Mouse (Mus musculus): ENCODE data around the gene H1f0. TPM values are rescaled to one million over a fixed set of nuclear protein-coding genes. Genes with fewer than 3 reads are reported as not detected.
A peak's percentile ranks its signal among the peaks of the same experiment; 100 is the strongest.
"Not testable (repeated sequence)": the region's sequence is repeated elsewhere in the genome, so short reads cannot be mapped to it uniquely, and the experiment has no call there.

H1f0 gene
- polyA plus RNA-seq, 1 experiment from 2014 or later = 95.5 TPM

DNA sequence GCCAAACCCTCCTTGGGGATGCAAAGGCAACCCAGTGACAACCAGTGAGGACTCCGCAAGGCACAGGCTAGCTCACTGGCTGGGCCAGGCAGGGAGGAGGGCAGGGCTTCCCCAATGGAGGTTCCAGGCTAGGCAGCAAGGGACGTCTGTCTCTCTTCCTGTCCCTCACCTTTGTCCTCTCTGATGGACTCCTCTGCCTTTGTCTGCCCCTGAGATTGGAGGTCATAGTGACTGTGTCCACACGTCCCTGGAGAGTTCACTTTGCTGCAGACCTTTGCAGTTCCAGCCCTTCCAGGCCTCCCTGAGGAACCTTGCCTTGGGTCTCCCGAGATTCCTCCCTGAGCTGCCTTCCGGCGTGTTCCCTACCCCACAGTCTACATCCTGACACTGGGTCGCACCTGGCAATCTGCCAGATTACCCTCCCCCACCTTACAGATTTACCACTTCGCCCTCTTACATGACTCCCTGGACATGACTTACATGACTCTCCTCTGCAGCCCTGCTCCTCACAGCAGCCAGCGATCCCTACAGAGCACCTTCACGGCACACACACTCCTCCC lies 5.5 kb upstream of the H1f0 start:
- CTCF ChIA-PET = interaction anchor here (1.1 kb wide), 1 partner anchor 15 kb away, joined by 5 read pairs; no protein-coding TSS in a partner anchor
- POLR2A ChIA-PET = no interaction called here
- no peak for ATAC-seq
- no peak for TF ChIP-seq CTCF (IDR thresholded peaks at IDR 0.05)
- in situ Hi-C loops (cut with MboI; ENCODE audit: low pct_unique_long_range_greater_than_20kb) = no loop called here
- DNase-seq (ENCODE audit: low read depth, low spot score) = no peak
- H3K27me3 ChIP-seq = no peaks in the 10 kb centered on the region

DNA sequence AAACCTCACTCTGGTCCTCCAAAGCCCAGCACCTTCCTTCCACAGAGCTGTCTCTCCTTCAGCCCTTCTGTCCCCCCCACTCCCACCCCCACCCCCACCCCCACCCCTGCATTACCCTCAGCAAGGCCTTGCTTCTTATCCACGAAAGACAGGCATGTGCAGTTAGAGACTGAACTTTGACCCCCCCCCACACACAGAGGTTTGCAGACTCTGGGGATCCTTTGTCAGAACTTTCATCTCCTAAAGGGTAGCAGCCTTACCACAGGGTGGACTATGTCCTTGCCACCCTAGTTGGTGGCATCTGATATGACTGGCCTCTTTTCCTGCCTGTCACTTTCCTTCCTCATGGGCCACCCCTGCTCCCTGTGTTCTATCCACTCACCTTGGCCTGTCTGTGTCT lies 4.9 kb upstream of the H1f0 start:
- POLR2A ChIA-PET = no interaction called here
- H3K27me3 ChIP-seq = no peaks in the 10 kb centered on the region
- CTCF ChIA-PET = interaction anchor here (1.1 kb wide), 1 partner anchor 14 kb away, joined by 5 read pairs; no protein-coding TSS in a partner anchor
- DNase-seq (ENCODE audit: low read depth, low spot score) (no peak), ATAC-seq (no peak)
- in situ Hi-C loops (cut with MboI; ENCODE audit: low pct_unique_long_range_greater_than_20kb) = no loop called here
- no peak for TF ChIP-seq CTCF (IDR thresholded peaks at IDR 0.05)

- no peak for DNase-seq (ENCODE audit: low read depth, low spot score)
- no peak for TF ChIP-seq CTCF (IDR thresholded peaks at IDR 0.05)
- POLR2A ChIA-PET = interaction anchor here (1.0 to 1.2 kb wide), 2 partner anchors 29 to 35 kb away, joined by 3 read pairs; no protein-coding TSS in a partner anchor
- no peak for ATAC-seq
- H3K27me3 ChIP-seq = no peaks in the 10 kb centered on the region
- CTCF ChIA-PET = no interaction called here
- in situ Hi-C loops (cut with MboI; ENCODE audit: low pct_unique_long_range_greater_than_20kb) = no loop called here
These were observed 2.5 kb upstream of the H1f0 start for GRCm38 (mm10) chr15:79025687-79026308.

DNA sequence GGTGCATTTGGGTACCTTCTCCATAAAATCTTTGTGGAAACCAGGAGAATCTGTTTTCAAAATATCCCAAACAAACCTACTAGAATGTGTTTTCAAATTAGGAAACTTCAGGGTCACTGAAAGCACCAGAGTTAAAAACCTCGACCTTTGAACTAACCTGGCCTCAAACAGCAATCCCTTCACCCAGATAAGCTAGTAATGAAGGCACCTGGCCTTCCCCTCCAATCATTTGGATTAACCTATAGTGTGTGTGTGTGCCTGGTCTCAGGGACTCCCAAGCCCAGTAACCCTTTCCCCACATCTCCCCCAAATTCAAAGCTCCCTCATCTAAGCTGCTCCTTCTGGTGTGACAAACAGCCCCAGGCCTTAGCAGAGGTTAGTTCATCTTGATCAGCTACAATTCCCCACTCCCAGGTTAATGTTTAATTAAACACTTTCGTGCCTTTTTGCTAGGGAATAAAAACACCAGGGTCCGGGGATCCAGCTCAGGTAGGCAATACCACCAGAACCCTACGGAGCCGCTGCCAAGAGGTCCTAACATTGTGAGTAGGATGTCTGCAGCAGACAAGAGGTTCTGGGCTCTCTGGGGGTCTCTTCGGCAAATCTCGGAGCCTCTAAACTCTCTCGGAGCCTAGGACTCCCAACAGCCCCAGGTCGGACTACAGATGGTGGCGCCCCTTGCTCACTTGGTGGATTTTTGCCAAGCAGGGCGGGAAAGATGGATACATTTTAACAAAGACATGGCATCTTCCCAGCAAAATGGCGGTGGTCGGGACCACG lies 1.5 kb upstream of the H1f0 start:
- no peak for TF ChIP-seq CTCF (IDR thresholded peaks at IDR 0.05)
- ChIA-PET POLR2A (no interaction called here), CTCF (interaction anchor here (1.7 kb wide), 1 partner anchor 11 kb away, joined by 5 read pairs; no protein-coding TSS in a partner anchor)
- H3K27me3 ChIP-seq = no peaks in the 10 kb centered on the region
- no peak for ATAC-seq
- in situ Hi-C loops (cut with MboI; ENCODE audit: low pct_unique_long_range_greater_than_20kb) = no loop called here
- no peak for DNase-seq (ENCODE audit: low read depth, low spot score)

DNA sequence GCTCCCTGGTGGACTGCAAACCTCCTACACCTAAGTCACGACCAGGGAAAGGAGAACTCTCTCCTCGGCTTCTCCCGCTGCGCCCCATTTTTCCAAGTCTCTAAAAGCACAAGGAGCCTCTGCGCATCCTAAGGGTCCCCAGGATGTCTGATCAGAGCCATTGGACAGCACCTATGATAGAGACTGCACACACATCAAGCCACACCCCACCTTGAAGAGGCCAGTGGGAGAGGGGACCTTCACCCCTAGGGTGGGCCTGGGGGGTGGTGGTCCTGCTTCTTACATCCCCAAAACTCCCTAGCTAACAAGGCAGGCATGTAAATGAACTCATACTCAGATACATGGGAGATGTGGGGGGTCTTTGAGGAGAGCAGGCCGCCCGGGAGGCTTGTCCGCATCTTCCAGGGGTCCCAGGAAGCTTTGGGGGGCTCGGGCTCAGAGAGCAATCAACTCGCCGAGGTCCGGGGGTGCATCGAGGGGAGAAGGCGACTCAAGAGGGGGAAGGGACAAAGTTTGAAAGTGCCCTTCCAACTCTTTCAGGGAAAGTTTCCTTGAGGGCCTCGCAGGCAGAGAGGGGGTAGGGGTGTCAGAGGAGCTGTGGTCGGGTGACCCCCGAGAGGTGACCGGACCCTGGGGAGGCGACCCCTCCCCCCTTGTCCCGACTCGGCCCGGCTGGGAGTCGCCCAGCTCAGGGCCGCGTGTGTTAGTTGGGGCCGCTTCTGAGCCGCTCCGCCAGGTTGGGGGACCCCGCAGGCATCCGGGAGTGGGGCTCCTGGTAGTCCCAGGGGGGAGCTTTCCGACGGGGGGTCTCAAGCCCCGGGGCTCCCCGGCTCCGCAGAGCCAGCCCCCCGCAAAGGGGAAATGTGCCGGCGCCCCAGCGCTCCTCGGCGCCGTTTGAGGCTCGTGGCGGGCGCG lies 702 bp upstream of the H1f0 start:
- ChIA-PET POLR2A (interaction anchor here (0.6 to 1.0 kb wide), 3 partner anchors 12 to 161 kb away, joined by 3 to 4 read pairs (median 4); no protein-coding TSS in a partner anchor), CTCF (interaction anchor here (1.7 kb wide), 1 partner anchor 10 kb away, joined by 5 read pairs; no protein-coding TSS in a partner anchor)
- DNase-seq (ENCODE audit: low read depth, low spot score) = no peak
- ATAC-seq = peak; percentile 13
- no peak for TF ChIP-seq CTCF (IDR thresholded peaks at IDR 0.05)
- H3K27me3 ChIP-seq = no peaks in the 10 kb centered on the region
- in situ Hi-C loops (cut with MboI; ENCODE audit: low pct_unique_long_range_greater_than_20kb) = no loop called here

GRCm38 (mm10) chr15:79028823-79029484 lies 704 bp downstream of the H1f0 start:
- H3K27me3 ChIP-seq = no peaks in the 10 kb centered on the region
- in situ Hi-C loops (cut with MboI; ENCODE audit: low pct_unique_long_range_greater_than_20kb) = no loop called here
- ATAC-seq = no peak
- TF ChIP-seq CTCF (IDR thresholded peaks at IDR 0.05) = no peak
- ChIA-PET CTCF (interaction anchor here (0.7 to 2.0 kb wide), 3 partner anchors 8 to 92 kb away, joined by 3 to 7 read pairs (median 5); no protein-coding TSS in a partner anchor), POLR2A (no interaction called here)
- no peak for DNase-seq (ENCODE audit: low read depth, low spot score)

DNA sequence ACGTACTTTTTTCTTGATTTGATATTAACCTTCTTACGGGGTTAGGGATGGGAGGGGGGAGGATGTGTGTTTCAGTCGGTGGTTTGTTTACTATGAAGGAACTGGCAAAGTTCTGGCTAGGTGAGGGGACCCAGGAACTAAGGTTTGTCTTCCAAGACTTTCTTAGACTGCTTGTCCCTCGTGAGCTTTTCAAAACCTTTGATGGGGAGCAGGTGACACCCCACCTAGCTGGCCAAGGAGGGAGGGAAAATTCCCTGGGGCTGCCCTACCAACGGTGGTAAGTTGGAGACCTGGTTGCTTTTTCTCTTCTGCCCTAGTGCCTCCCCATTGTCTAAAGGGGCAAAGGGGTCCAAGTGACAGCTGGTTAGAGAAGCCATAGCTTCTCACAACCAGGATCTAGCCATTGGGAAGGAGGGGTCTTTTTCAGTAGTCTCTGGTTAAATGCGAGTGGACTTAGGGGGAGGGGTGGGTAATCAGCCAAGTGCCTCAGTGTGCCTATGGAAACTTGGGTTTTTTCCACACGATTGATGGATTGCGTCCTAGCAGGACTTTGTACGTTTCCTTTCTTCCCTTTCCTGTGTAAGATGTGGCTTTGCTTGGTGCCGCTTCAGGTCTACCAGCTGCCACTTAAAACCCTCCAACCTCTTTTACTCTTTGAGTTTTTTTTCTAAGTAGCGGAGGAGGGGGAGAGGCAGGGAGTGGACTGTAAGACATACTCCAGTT lies 1.4 kb downstream of the H1f0 start:
- ChIA-PET CTCF (interaction anchor here (0.7 to 2.0 kb wide), 4 partner anchors 9 to 91 kb away, joined by 3 to 7 read pairs (median 4); no protein-coding TSS in a partner anchor), POLR2A (no interaction called here)
- ATAC-seq (no peak), DNase-seq (ENCODE audit: low read depth, low spot score) (no peak)
- in situ Hi-C loops (cut with MboI; ENCODE audit: low pct_unique_long_range_greater_than_20kb) = no loop called here
- TF ChIP-seq CTCF (IDR thresholded peaks at IDR 0.05) = no peak
- H3K27me3 ChIP-seq = no peaks in the 10 kb centered on the region

- ChIA-PET CTCF (interaction anchor here (0.9 to 2.0 kb wide), 4 partner anchors 8 to 115 kb away, joined by 3 to 7 read pairs (median 4); no protein-coding TSS in a partner anchor), POLR2A (interaction anchor here (1.4 kb wide), 1 partner anchor 40 kb away, joined by 4 read pairs; no protein-coding TSS in a partner anchor)
- TF ChIP-seq CTCF (IDR thresholded peaks at IDR 0.05) = no peak
- no peaks in the 10 kb centered on the region for H3K27me3 ChIP-seq
- no peak for DNase-seq (ENCODE audit: low read depth, low spot score)
- in situ Hi-C loops (cut with MboI; ENCODE audit: low pct_unique_long_range_greater_than_20kb) = no loop called here
- ATAC-seq = peak; percentile 28
These were observed 2.5 kb downstream of the H1f0 start for GRCm38 (mm10) chr15:79030551-79031435.

DNA sequence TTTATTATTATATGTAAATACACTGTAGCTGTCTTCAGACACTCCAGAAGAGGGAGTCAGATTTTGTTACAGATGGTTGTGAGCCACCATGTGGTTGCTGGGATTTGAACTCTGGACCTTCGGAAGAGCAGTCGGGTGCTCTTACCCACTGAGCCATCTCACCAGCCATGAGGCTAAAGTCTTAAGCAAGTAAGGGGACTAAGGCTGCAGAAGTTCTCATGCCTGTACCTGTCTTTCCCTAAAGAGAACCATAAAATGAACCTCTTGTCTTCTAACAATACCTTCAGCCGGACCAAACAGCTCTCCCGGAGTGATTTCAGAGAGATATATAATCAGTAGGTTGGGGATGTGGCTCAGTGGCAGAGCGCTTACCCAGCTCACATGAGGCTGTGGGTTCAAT lies 3.7 kb downstream of the H1f0 start:
- ATAC-seq; H3K27me3 ChIP-seq; in situ Hi-C loops (cut with MboI; ENCODE audit: low pct_unique_long_range_greater_than_20kb); DNase-seq (ENCODE audit: low read depth, low spot score); CTCF ChIA-PET: not testable (repeated sequence)
- POLR2A ChIA-PET = interaction anchor here (0.5 kb wide), 1 partner anchor 501 kb away, joined by 3 read pairs; no protein-coding TSS in a partner anchor

All from Patski (cell line).